Mouse (Mus musculus) 416B (cell line): ENCODE measurements at regions not wholly inside any gene's neighbourhood (a gene's known extent, or its start where the extent isn't known, plus 50 kb on each side); places are given as distances from the start of the nearest gene placed in this dataset.

Experiments
- DNase-seq: peaks from one replicate; pipeline ENCODE4 v3.0.0; 2011; ENCODE audit warnings: low read depth

- DNase-seq: no peak
Observed at GRCm38 (mm10) chr4:55937833-55938232, 405.6 kb upstream of the Klf4 start.

GRCm38 (mm10) chr4:55929141-55929782 lies 397.0 kb upstream of the Klf4 start:
- DNase-seq: no peak

GRCm38 (mm10) chr4:55928670-55929069 lies 396.4 kb upstream of the Klf4 start:
- DNase-seq: no peak

- no peak for DNase-seq
Observed at GRCm38 (mm10) chr4:55928196-55928595, 395.9 kb upstream of the Klf4 start.

- DNase-seq: no peak
Observed at GRCm38 (mm10) chr4:55927391-55927790, 395.1 kb upstream of the Klf4 start.

GRCm38 (mm10) chr4:55924974-55925373 lies 392.7 kb upstream of the Klf4 start:
- no peak for DNase-seq

- no peak for DNase-seq
Observed at GRCm38 (mm10) chr4:55921217-55921616, 389.0 kb upstream of the Klf4 start.

GRCm38 (mm10) chr4:55894116-55894885 lies 362.0 kb upstream of the Klf4 start:
- no peak for DNase-seq

- DNase-seq: no peak
Observed at GRCm38 (mm10) chr4:55891656-55892055, 359.4 kb upstream of the Klf4 start.

- DNase-seq: no peak
Observed at GRCm38 (mm10) chr4:55887581-55887980, 355.3 kb upstream of the Klf4 start.

- DNase-seq: no peak
Observed at GRCm38 (mm10) chr4:55882541-55882940, 350.3 kb upstream of the Klf4 start.

GRCm38 (mm10) chr4:55875304-55875703 lies 343.0 kb upstream of the Klf4 start:
- no peak for DNase-seq

- DNase-seq: no peak
Observed at GRCm38 (mm10) chr4:55874875-55875274, 342.6 kb upstream of the Klf4 start.

- DNase-seq: no peak
Observed at GRCm38 (mm10) chr4:55874276-55874675, 342.0 kb upstream of the Klf4 start.

- no peak for DNase-seq
Observed at GRCm38 (mm10) chr4:55860055-55860454, 327.8 kb upstream of the Klf4 start.

- DNase-seq: no peak
Observed at GRCm38 (mm10) chr4:55859211-55859761, 327.0 kb upstream of the Klf4 start.

GRCm38 (mm10) chr4:55851430-55851829 lies 319.2 kb upstream of the Klf4 start:
- no peak for DNase-seq

GRCm38 (mm10) chr4:55851027-55851426 lies 318.8 kb upstream of the Klf4 start:
- DNase-seq: no peak

- DNase-seq: no peak
Observed at GRCm38 (mm10) chr4:55843727-55844401, 311.6 kb upstream of the Klf4 start.

- no peak for DNase-seq
Observed at GRCm38 (mm10) chr4:55838568-55838967, 306.3 kb upstream of the Klf4 start.

- no peak for DNase-seq
Observed at GRCm38 (mm10) chr4:55824047-55824760, 291.9 kb upstream of the Klf4 start.

GRCm38 (mm10) chr4:55823583-55823982 lies 291.3 kb upstream of the Klf4 start:
- no peak for DNase-seq
